Mouse (Mus musculus) layer of hippocampus, adult 9-10 months (tissue): ENCODE data around the gene Fblim1.

Experiments
- DNase-seq: peaks from one replicate; pipeline ENCODE4 v3.0.0; 2022; ENCODE audit warnings: low spot score

The Fblim1 gene

DNA sequence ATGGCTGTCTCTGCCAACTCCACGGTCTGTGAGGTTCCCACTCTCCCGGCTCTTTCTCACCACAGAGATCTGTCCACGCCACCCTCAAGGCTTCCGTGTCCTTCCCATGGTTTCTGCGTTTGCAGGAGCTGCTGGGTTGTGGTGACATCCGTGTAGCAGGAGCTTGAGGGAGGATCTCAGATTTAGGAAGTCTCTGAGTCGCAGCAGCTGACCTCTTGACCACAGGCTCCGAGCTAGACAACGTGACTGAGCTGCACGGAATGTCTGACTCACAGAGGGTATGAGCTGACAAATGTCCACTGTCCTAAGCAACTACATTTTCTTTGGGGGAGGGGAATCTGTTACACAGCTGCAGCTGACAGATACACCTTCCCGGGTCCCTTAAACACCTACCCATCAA lies at the start of gene Fblim1:
Gene Fblim1 (minus strand): TSS at position 236 of the 400 bp plus-strand sequence.
- no peak for DNase-seq

DNA sequence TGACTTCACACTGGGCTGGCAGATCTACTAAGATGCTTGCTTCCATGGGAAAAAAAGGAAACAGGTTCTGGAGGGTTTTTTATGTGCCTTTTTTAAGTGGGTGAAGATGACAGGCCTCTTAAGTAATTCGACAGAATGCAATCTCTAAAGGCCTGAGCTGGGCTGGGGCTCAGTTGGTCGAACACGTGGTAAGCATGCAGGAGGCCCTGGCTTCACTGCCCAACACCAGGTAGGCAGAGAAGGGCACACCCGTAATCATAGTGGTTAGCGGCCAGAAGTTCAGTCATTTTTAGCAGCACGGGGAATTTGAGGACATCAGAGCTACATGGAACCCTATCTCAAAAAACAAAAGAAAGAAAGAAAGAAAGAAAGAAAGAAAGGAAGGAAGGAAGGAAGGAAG lies 48.6 kb upstream of the Fblim1 start:
- DNase-seq = no peak

DNA sequence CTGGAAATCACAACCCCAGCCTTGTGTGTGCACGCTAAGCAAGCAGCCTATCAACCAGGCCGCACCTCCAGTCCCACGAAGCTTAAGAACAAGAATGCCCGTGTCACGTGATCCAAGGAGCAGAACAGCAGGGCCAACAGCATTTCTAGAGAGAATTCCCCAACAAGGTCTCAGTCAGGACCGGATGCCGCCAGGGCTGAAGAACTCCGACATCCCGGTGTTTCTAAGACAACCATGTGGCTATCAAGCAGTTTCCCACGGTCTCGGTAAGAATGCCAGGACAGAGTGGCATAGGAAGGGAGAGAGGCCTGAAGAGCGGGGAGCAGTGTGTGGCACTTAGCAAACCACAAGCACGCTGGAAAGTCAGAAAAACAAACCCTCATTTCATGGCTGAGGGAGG lies 47.9 kb upstream of the Fblim1 start:
- DNase-seq = no peak

DNA sequence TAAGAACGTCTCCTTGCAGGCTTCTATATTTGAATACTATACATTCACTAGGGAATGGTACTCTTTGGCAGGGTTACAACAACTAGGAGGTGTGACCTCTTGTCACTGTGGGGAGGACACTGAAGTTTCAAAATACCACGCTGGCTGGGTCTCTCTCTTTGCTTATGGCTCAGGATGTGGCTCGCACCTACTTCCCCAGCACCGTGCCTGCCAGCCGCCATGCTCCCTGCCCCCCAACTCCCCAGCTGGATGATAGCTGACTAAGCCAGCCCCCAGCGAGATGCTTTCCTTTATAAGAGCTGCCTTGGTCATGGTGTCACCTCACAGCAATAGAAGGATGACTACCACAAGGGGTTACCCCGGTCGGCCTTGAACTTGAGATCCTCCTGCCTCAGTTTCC lies 47.1 kb upstream of the Fblim1 start:
- DNase-seq = no peak

DNA sequence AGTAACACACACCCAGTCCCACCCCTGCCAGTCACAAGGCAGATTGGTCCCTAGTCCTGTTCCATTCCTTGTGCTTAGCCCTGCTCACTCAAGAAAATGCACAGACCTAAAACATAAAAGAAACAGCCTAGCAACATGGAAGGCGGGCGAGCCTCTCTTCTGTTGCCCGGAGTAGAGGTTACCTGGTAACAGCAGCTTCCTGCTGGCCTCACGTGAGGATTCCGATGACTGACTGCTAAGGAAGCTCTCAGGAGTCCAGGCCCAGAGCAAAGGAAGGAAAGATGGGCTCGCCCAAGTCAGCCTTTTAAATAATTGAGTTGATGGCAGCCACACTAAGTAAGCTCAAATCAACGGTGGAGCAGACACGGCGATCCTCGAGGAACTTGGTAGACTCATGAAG lies 46.0 kb upstream of the Fblim1 start:
- DNase-seq = no peak

DNA sequence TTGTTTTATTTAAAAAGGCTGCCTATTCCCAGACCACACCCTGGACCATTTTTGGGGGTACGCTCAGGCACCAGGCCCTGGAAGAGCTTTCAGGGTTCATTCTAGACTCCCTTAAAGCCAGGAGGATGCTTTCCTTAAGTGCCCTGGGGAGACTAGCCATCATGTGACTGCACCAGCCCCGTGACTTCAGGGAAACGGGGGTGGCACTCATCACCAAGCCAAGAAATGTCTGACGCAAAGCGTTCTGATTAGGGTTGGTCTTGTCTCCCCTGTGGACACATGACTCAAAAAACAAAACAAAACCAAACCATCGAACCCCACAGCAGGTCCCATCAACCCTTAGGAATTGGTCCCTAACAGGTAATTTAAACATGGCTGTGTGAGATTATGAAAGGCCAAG lies 45.4 kb upstream of the Fblim1 start:
- DNase-seq = no peak

DNA sequence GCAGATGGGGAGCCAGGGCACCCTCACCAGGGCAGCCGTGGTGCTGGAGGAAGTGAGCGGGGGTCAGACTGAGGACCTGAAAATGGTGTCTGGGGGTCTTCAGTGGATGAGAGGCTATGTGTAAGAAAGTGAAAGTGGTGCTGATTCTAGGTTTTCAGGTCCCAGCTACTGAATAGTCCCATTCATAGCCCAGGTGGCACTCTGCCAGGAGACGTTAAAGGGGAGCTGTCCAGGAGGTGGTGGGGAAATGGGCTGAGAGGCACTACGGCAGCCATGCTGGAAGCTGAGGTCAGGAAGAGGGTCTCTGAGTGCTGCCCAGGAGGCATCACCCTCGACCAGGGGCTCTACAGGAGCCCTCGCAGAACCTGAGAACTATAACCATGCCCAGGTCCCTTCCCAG lies 43.3 kb upstream of the Fblim1 start:
- DNase-seq = no peak

DNA sequence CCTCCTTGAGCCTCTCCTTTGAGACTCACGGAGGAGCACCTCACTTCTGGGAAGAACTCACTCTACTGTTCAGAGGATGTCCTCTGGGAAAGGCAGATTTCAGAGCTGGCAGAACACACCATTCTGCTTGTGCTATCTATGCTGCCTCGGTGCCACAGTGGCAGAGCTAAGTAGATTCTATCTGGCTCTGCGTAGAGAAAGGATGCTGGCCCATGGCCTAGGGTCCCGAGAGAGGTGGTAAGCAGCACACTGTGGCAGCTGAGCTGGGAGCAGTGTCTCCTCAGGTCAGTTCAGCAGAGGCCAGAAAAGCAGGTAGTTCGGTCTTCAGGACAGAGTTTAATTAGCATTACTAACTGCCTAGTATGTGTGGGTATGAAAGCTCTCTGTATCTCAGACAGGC lies 42.4 kb upstream of the Fblim1 start:
- no peak for DNase-seq

DNA sequence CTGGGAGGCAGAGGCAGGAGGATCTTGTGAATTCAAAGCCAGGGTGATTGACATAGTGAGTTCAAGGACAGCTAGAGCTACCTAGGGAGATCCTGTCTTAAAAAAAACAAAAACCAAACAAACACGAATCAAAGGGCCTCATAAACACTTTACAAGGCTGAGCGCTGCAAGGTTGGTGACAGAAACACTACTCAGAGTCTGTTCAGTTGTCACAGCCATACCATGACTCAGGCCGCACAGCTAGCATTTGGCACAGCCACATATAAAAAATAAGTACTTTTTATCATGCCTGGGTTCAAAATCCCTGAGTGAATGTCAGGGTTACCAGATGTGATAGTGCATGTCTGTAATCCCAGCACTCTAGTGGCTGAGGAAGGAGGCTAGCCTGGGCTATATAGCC lies 41.3 kb upstream of the Fblim1 start:
- DNase-seq = no peak

DNA sequence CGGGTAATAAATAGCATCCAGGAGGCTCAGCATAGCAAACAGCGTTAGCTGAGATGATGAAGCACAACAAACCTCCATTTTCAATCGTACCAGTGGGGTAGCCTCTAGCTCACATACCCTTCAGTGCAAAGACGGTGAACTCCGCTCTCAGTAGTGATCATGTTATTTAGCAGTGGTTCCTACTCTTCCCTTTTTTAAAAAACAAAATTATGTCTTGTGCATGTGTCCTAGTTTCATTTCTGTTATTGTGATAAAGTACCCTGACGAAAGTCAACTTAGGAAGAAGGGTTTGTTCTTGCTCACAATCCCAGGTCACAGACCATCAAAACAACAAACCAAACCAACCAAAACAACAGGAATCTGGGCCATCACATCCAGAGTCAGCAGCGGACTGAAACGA lies 40.1 kb upstream of the Fblim1 start:
- no peak for DNase-seq

DNA sequence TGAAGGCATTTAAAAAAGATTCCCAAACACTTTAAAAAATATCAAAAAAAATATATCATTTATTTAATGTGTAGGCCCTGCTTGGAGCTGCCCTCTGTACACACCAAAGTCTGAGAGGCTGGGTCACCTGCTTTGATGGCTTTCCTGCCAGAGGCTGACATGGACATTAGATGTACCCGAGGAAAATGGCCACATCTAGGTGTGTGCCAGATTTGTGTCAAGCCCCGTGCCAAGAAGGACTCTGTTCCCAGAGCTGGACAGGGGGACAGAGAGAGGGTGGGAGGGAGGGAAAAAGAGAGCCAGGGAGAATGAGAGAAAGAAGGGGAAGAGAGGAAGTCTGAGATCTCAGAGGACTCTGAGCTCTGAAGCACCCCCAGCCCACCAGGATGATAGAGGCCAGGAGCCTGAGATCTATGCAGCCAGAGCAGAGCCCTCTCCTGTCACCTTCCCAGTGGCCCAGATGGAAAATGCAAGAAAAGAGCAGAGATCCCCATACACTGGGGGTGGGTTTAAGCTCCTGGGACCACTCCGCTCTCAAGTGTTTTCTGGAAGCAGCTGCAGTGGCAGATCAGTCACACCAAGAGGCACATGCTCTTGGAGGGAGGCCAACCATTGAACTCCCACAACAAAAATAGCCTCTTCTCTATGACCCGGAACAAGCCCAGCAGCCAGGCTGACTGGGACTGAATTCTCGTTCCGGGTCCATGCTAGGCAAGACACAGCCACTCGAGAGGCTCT lies 37.4 kb upstream of the Fblim1 start:
- peak; percentile 57 for DNase-seq

DNA sequence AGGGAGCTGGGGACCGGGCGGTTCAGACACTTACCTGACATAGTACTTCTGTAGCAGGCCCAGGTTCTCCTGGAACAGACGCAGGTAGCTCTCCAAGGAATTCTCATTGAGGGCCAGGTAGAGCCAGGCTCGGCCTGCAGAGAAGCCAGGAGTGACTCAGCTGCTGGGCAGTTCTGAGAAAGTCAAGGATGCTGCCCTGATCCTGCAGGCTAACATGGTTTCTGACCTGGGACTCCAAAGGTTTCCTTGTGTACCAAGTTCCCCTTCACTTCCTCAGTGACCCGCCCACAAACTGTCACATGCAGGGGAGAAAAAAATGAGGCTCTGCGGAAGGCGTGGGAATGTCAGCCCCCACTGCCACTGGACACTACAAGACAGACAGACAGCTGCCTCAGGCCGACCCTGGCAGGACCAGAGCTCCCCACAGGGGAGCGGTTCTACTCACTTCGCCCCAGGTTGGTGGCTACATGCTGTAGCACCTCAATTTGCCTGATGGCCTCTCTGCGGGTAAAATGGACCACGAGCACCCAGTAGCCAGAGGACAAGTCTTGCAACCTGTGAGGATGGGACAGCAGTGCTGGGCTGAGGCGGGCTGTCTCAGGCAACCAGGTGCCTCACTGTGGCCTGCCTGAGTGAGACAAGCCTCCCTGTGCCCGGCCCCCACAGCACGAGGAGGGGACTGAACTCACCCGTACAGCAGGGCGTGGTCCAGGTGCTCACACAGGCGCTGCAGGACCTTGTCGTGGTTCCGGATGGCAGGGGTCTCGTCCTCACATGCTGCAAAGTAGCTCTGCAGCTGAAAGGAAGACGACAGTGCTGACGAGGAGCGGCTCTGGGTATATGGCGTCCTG lies 36.3 kb upstream of the Fblim1 start:
- no peak for DNase-seq

DNA sequence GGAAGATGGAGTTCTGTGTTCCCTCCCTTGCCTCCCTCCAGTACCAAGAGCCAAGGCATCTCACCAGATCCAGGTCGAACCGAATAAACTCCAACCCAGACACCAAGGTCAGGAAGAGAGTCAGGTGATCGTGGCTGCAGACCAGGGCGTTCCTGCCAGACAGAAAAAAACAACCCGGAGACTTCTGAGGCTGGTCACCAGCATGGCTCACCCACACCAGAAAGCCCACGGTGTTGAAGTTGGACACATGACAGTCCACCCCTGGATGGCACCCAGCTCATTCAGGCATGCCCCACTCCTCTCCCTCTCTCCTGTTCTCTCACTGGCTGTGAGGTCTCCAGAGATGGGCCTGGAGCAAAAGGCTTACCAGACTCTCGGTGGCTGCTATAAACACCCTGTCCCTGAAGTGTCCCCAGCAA lies 35.5 kb upstream of the Fblim1 start:
- no peak for DNase-seq

DNA sequence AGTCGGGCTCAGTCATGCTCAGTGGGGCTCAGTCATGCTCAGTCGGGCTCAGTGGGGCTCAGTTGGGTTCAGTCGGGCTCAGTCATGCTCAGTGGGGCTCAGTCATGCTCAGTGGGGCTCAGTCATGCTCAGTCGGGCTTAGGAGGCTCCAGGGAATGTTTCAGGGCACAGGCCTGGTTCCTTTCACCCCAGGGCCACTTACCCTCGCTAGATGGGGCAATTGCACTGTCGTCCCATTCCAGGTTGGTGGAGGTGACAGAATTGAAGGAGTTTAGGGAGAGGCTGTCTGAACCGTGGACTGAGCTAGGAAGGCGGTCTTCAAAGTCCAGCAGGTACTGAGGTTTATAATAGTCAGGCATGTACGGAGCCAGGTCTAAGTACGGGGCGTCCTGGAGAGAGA lies 33.6 kb upstream of the Fblim1 start:
- no peak for DNase-seq

DNA sequence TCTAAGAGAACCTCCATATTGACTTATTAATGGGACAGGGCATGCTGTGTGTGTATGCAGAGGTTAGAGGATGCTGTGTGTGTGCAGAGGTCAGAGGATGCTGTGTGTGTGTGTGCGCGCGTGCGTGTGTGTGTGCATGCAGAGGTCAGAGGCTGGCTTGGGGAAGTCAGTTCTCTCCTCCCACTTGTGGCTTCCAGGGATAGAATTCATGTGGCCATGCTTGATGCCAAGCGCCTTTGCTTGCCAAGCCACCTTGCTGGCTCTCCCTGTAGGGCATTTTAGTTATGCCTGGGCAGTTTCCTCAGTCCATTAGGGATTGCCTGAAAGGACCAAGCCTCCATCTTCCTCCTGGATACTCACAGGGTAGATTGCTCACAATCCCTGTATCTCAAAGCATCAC lies 30.8 kb upstream of the Fblim1 start:
- DNase-seq = no peak

DNA sequence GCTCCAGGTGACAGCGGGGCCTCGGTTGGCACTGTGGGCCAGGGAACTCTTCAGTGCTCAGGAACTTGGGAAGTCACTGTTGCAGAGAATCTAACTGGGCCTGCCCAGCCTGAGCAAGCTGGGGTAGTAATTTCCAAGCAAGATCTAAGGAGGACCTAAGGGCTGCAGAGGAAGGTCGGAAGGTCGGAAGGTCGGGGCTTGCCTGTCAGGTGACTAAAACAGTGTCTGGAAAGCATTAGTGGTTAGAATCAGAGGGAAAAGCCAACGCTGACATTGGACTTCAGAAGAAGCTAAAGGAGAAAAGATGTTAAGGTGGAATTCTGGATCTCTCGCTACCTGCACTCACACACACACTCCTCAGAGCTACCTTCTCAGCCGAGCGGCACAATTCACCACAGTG lies 30.1 kb upstream of the Fblim1 start:
- no peak for DNase-seq

DNA sequence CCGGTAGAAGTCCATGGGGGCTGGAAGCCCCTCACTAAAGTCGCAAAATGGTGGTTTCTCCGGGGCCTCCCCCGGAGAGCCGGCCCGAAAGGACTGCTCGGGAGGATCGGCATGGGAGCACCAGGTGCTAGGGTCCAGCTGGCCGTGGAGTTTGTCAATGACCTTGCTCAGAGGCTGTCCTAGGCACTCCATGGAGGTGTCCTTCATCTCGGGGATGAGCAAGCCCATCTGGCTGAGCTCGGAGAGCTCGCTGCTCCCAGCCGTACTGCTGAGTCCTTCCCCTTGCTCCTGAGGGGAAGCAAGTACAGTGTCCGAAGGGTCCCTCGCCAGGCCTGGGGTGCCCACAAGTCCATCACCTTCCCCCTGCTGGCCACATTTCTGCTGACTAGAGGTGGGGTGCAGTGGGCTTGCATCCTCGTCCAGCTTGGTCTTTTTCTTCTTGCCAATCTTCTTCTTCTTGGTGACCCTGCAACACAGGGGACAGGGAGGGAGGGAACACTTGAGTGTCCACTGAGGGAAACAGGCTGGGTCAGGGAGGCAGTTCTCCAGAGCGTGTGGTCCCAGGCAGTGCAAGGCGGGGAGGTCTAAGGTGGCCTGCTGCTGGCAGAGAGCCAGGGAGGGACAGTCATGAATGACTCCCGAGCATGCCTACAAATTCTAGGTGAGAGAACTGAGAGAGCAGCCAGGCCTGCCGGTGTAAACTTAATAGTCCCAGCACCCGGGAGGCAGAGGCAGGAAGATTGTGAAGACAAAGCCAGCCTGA lies 26.4 kb upstream of the Fblim1 start:
- no peak for DNase-seq

DNA sequence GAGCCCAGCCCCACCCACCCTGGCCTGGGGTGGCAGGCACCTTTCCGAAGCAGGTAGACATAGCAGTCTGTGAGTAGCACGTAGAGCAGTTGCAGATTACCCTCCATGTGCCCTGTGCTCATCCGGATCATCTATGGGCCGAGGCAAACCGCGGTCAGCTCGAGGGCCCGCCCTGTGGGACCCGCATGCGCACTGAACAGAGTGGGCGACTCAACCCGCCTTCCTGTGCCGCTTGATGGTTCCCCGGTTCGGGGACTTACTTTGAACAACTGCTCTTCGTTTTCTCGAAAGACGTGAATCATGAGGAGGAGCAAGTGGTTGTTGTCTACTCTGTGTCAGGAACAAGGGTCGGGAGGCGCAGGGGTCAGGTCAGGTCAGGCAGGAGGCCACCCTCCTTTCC lies 25.4 kb upstream of the Fblim1 start:
- DNase-seq = no peak

DNA sequence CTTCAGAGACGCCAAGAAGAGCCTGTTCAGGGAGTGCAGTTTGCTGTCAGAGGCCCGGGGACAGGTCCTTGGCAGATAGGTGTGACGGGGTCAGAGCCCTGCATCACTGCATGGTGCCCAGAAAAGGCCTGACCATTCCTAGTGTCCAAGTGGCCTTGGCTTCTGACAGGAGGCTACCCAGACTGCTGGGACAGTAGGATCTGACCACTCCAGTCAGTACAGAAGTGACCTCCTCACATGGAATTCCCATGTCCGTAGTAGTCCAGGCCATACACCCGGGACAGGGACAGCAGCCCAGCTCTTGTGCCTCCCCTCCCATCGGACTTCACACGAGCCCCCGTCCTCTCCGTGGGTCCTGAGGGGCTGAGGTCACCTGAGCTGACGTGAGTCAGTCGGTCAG lies 24.1 kb upstream of the Fblim1 start:
- no peak for DNase-seq

DNA sequence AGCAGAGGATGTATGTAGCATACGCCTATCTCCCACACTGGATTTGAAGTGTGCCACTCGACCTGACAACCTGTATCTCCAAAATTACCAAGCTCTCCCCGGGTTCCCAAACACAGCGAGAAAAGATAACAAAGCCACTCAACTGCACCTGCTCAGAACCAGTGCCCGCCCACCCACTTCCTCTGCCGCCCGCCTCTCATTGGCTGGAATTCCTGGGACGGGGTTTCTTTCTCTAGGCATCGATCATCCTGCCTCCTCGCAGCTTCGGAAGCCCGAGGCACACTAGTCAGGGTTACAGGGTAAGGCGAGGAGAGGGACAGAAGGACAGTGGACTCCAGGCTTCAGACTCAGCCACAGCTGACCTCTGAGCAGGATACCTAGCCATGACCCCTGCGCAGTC lies 22.8 kb upstream of the Fblim1 start:
- DNase-seq = no peak

DNA sequence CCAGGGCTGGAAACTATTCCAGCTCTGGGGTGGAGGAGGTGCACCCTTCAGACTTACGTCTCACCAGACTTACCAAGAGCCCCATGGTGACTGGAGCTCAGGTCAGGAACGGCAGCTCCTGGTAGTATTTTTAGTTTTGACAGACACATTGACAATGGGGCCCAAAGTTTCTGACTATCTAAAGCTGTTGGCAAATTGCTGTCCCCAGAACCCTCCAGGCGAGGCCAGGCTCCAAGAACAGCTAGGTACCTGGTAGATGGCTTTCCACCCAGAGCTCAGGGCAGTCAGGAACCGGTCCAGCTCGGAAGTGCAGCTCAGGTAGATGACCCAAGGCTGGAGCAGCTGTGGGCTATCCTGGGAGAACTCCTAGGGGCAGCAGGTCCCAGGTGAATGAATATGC lies 21.6 kb upstream of the Fblim1 start:
- no peak for DNase-seq

DNA sequence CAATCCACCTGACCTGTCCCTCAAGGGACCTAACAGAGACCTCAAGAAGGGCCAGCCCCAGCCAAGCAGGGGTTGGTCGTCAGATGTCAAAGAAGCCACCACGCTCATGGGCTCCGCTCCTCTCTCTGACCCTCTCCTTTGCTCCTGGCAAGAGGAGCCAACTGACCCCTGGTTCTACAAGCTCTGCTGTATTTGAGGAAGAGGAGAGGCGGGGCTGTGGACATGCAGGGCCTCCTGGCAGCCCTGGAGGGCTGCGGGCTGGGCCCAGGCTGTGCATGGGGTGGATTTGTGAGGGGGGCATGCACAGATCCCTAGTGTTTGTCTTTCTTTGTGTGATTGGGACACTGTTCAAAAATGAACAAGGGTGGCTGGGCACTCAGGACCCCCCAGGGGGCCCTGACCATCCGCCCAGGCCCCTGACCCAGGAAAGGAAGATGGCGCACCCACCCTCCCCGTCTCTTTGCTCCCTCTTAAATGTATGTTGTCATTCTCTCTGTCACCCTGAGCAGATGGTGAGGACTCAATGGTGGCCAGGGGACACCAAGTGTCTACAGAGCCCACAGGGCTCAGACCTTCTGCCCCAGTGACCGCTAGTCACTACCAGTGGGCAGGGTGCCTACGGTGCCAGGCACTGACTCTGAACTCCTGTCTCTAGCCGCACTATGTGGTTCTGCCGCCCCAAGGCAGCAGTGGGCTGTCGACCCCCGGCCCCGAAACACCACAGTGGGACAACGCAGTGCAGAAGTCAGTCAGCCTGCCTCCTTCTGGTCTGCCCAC lies 20.1 kb upstream of the Fblim1 start:
- no peak for DNase-seq
